Mouse (Mus musculus) intestine, embryonic 14.5 days (tissue): ENCODE data around the gene Lypla2. TPM values are rescaled to one million over a fixed set of nuclear protein-coding genes. Genes with fewer than 3 reads are reported as not detected.

Experiments used
- ATAC-seq: fragments of 200-750 bp; cut with Nextera tagmentation; replicated peaks from 2 replicates; pipeline ENCODE4 v1.8.0; 2017; ENCODE audit warnings: low read depth, moderate number of reproducible peaks, moderate TSS enrichment, moderate library complexity; ENCODE audit not compliant: low FRiP score, low TSS enrichment
- DNase-seq: peaks from one replicate; pipeline ENCODE4 v3.0.0-alpha.2; 2018; ENCODE audit warnings: low spot score
- H3K27ac ChIP-seq: fragments of 300-500 bp; sonication (generic); 2 replicates; pipeline ENCODE4 v1.5.1; 2014; ENCODE audit warnings: low read depth, mild to moderate bottlenecking, control low read depth
- H3K27me3 ChIP-seq: fragments of 300-500 bp; sonication (generic); replicated peaks from 2 replicates; pipeline ENCODE4 v1.6.1; 2014; ENCODE audit warnings: low read length, control low read depth; ENCODE audit not compliant: control insufficient read depth, insufficient read depth
- H3K36me3 ChIP-seq: fragments of 300-500 bp; sonication (generic); 2 replicates; pipeline ENCODE4 v1.6.1; 2014; ENCODE audit warnings: low read length, control low read depth; ENCODE audit not compliant: control insufficient read depth, insufficient read depth
- H3K4me1 ChIP-seq: fragments of 300-500 bp; sonication (generic); replicated peaks from 2 replicates; pipeline ENCODE4 v1.6.1; 2014; ENCODE audit warnings: low read length, control low read depth, mixed read lengths; ENCODE audit not compliant: control insufficient read depth, insufficient read depth
- H3K4me2 ChIP-seq: fragments of 300-500 bp; sonication (generic); 2 replicates; pipeline ENCODE4 v1.6.1; 2014; ENCODE audit warnings: low read length
- H3K4me3 ChIP-seq: fragments of 300-500 bp; sonication (generic); 2 replicates; pipeline ENCODE4 v1.5.1; 2014; ENCODE audit warnings: low read depth, low read length, control low read depth, mixed read lengths
- H3K9ac ChIP-seq: fragments of 300-500 bp; sonication (generic); 2 replicates; pipeline ENCODE4 v1.6.1; 2014; ENCODE audit warnings: mild to moderate bottlenecking, low read length
- H3K9me3 ChIP-seq: fragments of 300-500 bp; sonication (generic); 2 replicates; pipeline ENCODE4 v1.6.1; 2016; ENCODE audit warnings: low read length, control low read depth; ENCODE audit not compliant: control insufficient read depth
- WGBS: fragments of 180-500 bp; shearing (Covaris S2); extraction: QIAGEN DNeasy Blood & Tissue Kit; methylation state at CpG from one replicate; pipeline ENCODE4 v1.1.7; 2014; 5-methylcytosine and 5-hydroxymethylcytosine counted together
- polyA plus RNA-seq: library from polyadenylated mRNA; unstranded; fragments of >200 nt; fragmentation: Nextera tagmentation; extraction: Ambion mirVana; gene quantifications from 2 replicates; pipeline ENCODE4 v1.2.1, GENCODE M21; 2014

Gene Lypla2
- polyA plus RNA-seq, 1 experiment from 2014 or later, result 109 TPM

- Histone ChIP-seq H3K36me3 (peaks cover 4% of the 10 kb centered on the region; the same call in 1 of the 2 replicates), H3K9ac (no peak overlapping the region), H3K27ac (peak overlapping the region; percentile 57), H3K27me3 (no peaks in the 10 kb centered on the region), H3K4me3 (no peak overlapping the region), H3K4me2 (no peak overlapping the region), H3K9me3 (no peaks in the 10 kb centered on the region), H3K4me1 (peaks cover 7% of the 10 kb centered on the region)
- ATAC-seq, result no peak
- DNase-seq, result no peak
- WGBS, result 75% methylated on average over 13 of the region's 13 CpGs
These were observed 53.7 kb downstream of the Lypla2 start for GRCm38 (mm10) chr4:135918635-135919279.

Other genes with a start within 250 kb of the Lypla2 start
- gene Il22ra1, start 244.5 kb downstream of the Lypla2 start, polyA plus RNA-seq, result 2.5 and 3.8 TPM in 2 replicates
- gene Myom3, start 212.9 kb downstream of the Lypla2 start, polyA plus RNA-seq, result 0.51 and 0.65 TPM in 2 replicates
- gene Srsf10, start 116.9 kb downstream of the Lypla2 start, polyA plus RNA-seq, result 271 and 273 TPM in 2 replicates
- gene Pnrc2, start 98.8 kb downstream of the Lypla2 start, polyA plus RNA-seq, result 167 and 175 TPM in 2 replicates
- gene Cnr2, start 77.2 kb downstream of the Lypla2 start, polyA plus RNA-seq, result 0.24 and 0.44 TPM in 2 replicates
- gene Fuca1, start 51.9 kb downstream of the Lypla2 start, polyA plus RNA-seq, result 108 and 110 TPM in 2 replicates
- 91.1 and 93.9 TPM in 2 replicates for gene Hmgcl, start 26.2 kb downstream of the Lypla2 start, polyA plus RNA-seq
- gene Gale, start 8.9 kb downstream of the Lypla2 start, polyA plus RNA-seq, result 50.1 and 62.2 TPM in 2 replicates
- gene Pithd1, start 14.6 kb upstream of the Lypla2 start, polyA plus RNA-seq, result 46.5 and 50.1 TPM in 2 replicates
- 42.3 and 44.0 TPM in 2 replicates for gene Eloa, start 49.1 kb upstream of the Lypla2 start, polyA plus RNA-seq
- gene Rpl11, start 80.8 kb upstream of the Lypla2 start, polyA plus RNA-seq, result 575 and 596 TPM in 2 replicates
- gene Id3, start 170.9 kb upstream of the Lypla2 start, polyA plus RNA-seq, result 325 and 351 TPM in 2 replicates
- gene E2f2, start 199.8 kb upstream of the Lypla2 start, polyA plus RNA-seq, result 4.1 and 5.0 TPM in 2 replicates
- gene Asap3, start 233.7 kb upstream of the Lypla2 start, polyA plus RNA-seq, result 4.6 and 4.9 TPM in 2 replicates